Mouse (Mus musculus) C2C12 (cell line): ENCODE results near the gene Timm17a.

Source experiments
- CTCF ChIP-seq: IDR thresholded peaks from one replicate; pipeline ENCODE4 v1.5.1; 2011; ENCODE audit not compliant: control insufficient read depth, insufficient read depth, insufficient read length
- FOSL1 ChIP-seq: IDR thresholded peaks from one replicate; pipeline ENCODE4 v1.8.0; 2011; ENCODE audit warnings: mild to moderate bottlenecking, low read length; ENCODE audit not compliant: poor library complexity, insufficient read depth, severe bottlenecking
- MAX ChIP-seq: IDR thresholded peaks from one replicate; pipeline ENCODE4 v1.6.1; 2011; ENCODE audit warnings: mild to moderate bottlenecking, control low read depth
- MYOD1 ChIP-seq: IDR thresholded peaks from one replicate; pipeline ENCODE4 v1.6.1; 2011; ENCODE audit warnings: low read depth; ENCODE audit not compliant: control insufficient read depth, insufficient read length
- MYOG ChIP-seq: IDR thresholded peaks from one replicate; pipeline ENCODE4 v1.6.1; 2011; ENCODE audit not compliant: control insufficient read depth, insufficient read length; ENCODE audit errors: extremely low read depth
- USF1 ChIP-seq: IDR thresholded peaks from one replicate; pipeline ENCODE4 v1.6.1; 2011; ENCODE audit warnings: low read depth, mild to moderate bottlenecking, control low read depth, moderate library complexity

GRCm38 (mm10) chr1:135280646-135281045 lies 32.9 kb downstream of the Timm17a start:
- no peak for TF ChIP-seq MYOG
- no peak for TF ChIP-seq CTCF
- no peak for TF ChIP-seq USF1
- no peak for TF ChIP-seq MAX
- no peak for TF ChIP-seq FOSL1
- no peak for TF ChIP-seq MYOD1
